Mouse (Mus musculus) activated CD4-positive, CD25-positive, alpha-beta regulatory T cell, adult 4 months (primary cell): ENCODE data around the gene Mybph. TPM values are rescaled to one million over a fixed set of nuclear protein-coding genes. Genes with fewer than 3 reads are reported as not detected.

Source experiments
- ATAC-seq: one replicate; pipeline ENCODE4 v1.8.0; 2017
- polyA plus RNA-seq, 2 experiments: library from polyadenylated mRNA; unstranded; fragments of 100-300 nt; shearing (Covaris generic); gene quantifications; one replicate each; pipeline ENCODE4 v1.2.1; 2017

Gene Mybph
- polyA plus RNA-seq, 2 experiments from 2014 or later, result not detected

GRCm38 (mm10) chr1:134188217-134188616, 5.0 kb upstream of the Mybph start:
- no peak for ATAC-seq

GRCm38 (mm10) chr1:134188989-134189729, 4.1 kb upstream of the Mybph start:
- peak; percentile 40 for ATAC-seq

- ATAC-seq, result no peak
Measured at GRCm38 (mm10) chr1:134191192-134191591, 2.1 kb upstream of the Mybph start.

- no peak for ATAC-seq
Measured at GRCm38 (mm10) chr1:134192024-134192423, 1.2 kb upstream of the Mybph start.

GRCm38 (mm10) chr1:134193674-134194197, 488 bp downstream of the Mybph start:
- ATAC-seq, result no peak

- no peak for ATAC-seq
Measured at GRCm38 (mm10) chr1:134194298-134195022, 1.2 kb downstream of the Mybph start.

- ATAC-seq, result no peak
Measured at GRCm38 (mm10) chr1:134195117-134195516, 1.9 kb downstream of the Mybph start.

- peak; percentile 40 for ATAC-seq
Measured at GRCm38 (mm10) chr1:134195571-134195970, 2.3 kb downstream of the Mybph start.

- ATAC-seq, result no peak
Measured at GRCm38 (mm10) chr1:134195979-134196378, 2.7 kb downstream of the Mybph start.

- peak; percentile 75 for ATAC-seq
Measured at GRCm38 (mm10) chr1:134196386-134196785, 3.1 kb downstream of the Mybph start.

GRCm38 (mm10) chr1:134197325-134197982, 4.2 kb downstream of the Mybph start:
- no peak for ATAC-seq

- ATAC-seq, result no peak
Measured at GRCm38 (mm10) chr1:134198197-134198995, 5.1 kb downstream of the Mybph start.

- ATAC-seq, result no peak
Measured at GRCm38 (mm10) chr1:134200481-134200880, 7.2 kb downstream of the Mybph start.

- ATAC-seq, result peak; percentile 47
Measured at GRCm38 (mm10) chr1:134200998-134201686, 7.9 kb downstream of the Mybph start.

GRCm38 (mm10) chr1:134201751-134202420, 8.6 kb downstream of the Mybph start:
- ATAC-seq, result peak; percentile 36

- ATAC-seq, result no peak
Measured at GRCm38 (mm10) chr1:134204230-134204629, 11.0 kb downstream of the Mybph start.

- no peak for ATAC-seq
Measured at GRCm38 (mm10) chr1:134205296-134206018, 12.2 kb downstream of the Mybph start.

GRCm38 (mm10) chr1:134206085-134206484, 12.8 kb downstream of the Mybph start:
- ATAC-seq, result no peak

GRCm38 (mm10) chr1:134210179-134210755, 17.0 kb downstream of the Mybph start:
- no peak for ATAC-seq

GRCm38 (mm10) chr1:134211043-134211442, 17.8 kb downstream of the Mybph start:
- no peak for ATAC-seq
